In the genomic region with DNA sequence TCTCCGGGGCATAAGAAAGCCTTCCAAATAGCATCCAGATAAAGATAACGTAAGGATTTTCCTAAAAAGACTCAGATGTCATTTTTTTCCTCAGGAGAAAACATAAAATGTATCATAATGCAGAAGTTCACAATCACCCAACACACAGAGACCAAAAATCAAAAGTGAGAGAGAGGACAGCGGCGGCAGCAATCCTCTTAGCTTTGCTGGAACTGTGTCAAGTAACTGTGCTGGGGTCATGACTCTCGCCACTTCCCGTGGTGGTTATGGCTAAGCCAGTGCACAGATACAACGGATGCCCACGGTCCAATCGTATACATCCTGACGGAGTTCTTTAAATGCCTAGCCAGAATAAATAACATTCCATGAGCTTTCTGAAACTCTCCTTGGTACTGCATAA, we compare ENCODE assay signal across 7 mouse cellular contexts. TPM values are rescaled to one million over a fixed set of nuclear protein-coding genes. Genes with fewer than 3 reads are reported as not detected.
DNase-seq lines count a peak whose midpoint lies in the region; ATAC-seq and TF ChIP-seq lines count a peak whose summit lies in the region.
"Not testable (repeated sequence)": the region's sequence is repeated elsewhere in the genome, so short reads cannot be mapped to it uniquely, and the experiment has no call there.
"Had no signal": no experiment of that assay in that cellular context is flagged by ENCODE, and none has a peak within 500 bp of the region (broad histone marks: within the 10 kb centered on the region; RNA-seq: fewer than 3 reads in every experiment).

No protein-coding gene starts in this region.

- peaks cover 20% of the 10 kb centered on the region for H3K9me3 ChIP-seq in embryonic facial prominence, embryonic 15.5 days (replicated peaks)
- not testable (repeated sequence) for H3K9me3 ChIP-seq in hindbrain, postnatal 0 days (ENCODE audit: low read length); liver, embryonic 11.5 days (ENCODE audit: control insufficient read depth, low read length); lung, postnatal 0 days (ENCODE audit: low read length)
- H3K9me3 ChIP-seq in neural tube, embryonic 11.5 days (ENCODE audit: control insufficient read depth, low read length), result peaks cover 17% of the 10 kb centered on the region

- TF ChIP-seq EP300 in lung, postnatal 0 days (IDR thresholded peaks at IDR 0.05), result not testable (repeated sequence)

- H3K4me2 ChIP-seq in embryonic facial prominence, embryonic 15.5 days (replicated peaks); hindbrain, postnatal 0 days (ENCODE audit: low read depth, low read length); liver, embryonic 11.5 days; lung, postnatal 0 days (replicated peaks; ENCODE audit: low read depth, low read length); neural tube, embryonic 11.5 days (ENCODE audit: low read depth): not testable (repeated sequence)

- not testable (repeated sequence) for H3K27ac ChIP-seq in embryonic facial prominence, embryonic 15.5 days (replicated peaks); hindbrain, postnatal 0 days; liver, embryonic 11.5 days (ENCODE audit: low read depth, low read length); lung, postnatal 0 days (ENCODE audit: low read length); neural tube, embryonic 11.5 days (ENCODE audit: low read depth, low read length)

- not testable (repeated sequence) for TF ChIP-seq CTCF in hindbrain, postnatal 0 days (IDR thresholded peaks at IDR 0.05; ENCODE audit: low read depth); lung, postnatal 0 days (IDR thresholded peaks at IDR 0.05)

- H3K27me3 ChIP-seq in embryonic facial prominence, embryonic 15.5 days; hindbrain, postnatal 0 days (ENCODE audit: insufficient read depth, low read length); liver, embryonic 11.5 days (replicated peaks; ENCODE audit: control insufficient read depth, insufficient read depth, low read length); lung, postnatal 0 days (replicated peaks; ENCODE audit: insufficient read depth, low read length); neural tube, embryonic 11.5 days (ENCODE audit: control insufficient read depth, insufficient read depth, low read length): not testable (repeated sequence)

- not testable (repeated sequence) for H3K9ac ChIP-seq in embryonic facial prominence, embryonic 15.5 days; hindbrain, postnatal 0 days (replicated peaks; ENCODE audit: low read length); liver, embryonic 11.5 days (ENCODE audit: low read depth, low read length); lung, postnatal 0 days (replicated peaks; ENCODE audit: low read depth); neural tube, embryonic 11.5 days (ENCODE audit: low read length)

- not testable (repeated sequence) for H3K4me1 ChIP-seq in embryonic facial prominence, embryonic 15.5 days; hindbrain, postnatal 0 days (ENCODE audit: insufficient read depth, low read length); liver, embryonic 11.5 days (replicated peaks; ENCODE audit: control insufficient read depth, insufficient read depth, low read length); lung, postnatal 0 days (ENCODE audit: insufficient read depth, low read depth, low read length); neural tube, embryonic 11.5 days (ENCODE audit: control insufficient read depth, insufficient read depth, low read length)

- peak; percentile 6; the same call in 1 of the 2 replicates for ATAC-seq in embryonic facial prominence, embryonic 15.5 days (ENCODE audit: insufficient number of reproducible peaks, low FRiP score, low TSS enrichment, low read depth)
- ATAC-seq in hindbrain, postnatal 0 days; liver, embryonic 11.5 days (replicated peaks; ENCODE audit: low FRiP score); lung, postnatal 0 days: not testable (repeated sequence)
- ATAC-seq in neural tube, embryonic 11.5 days (ENCODE audit: insufficient read depth, low FRiP score, low TSS enrichment), result 0 out of 2 replicates have a peak, but pooled peaks have one; percentile 6

- not testable (repeated sequence) for H3K4me3 ChIP-seq in embryonic facial prominence, embryonic 15.5 days (replicated peaks); hindbrain, postnatal 0 days (ENCODE audit: low read length); liver, embryonic 11.5 days (ENCODE audit: low read depth, low read length); lung, postnatal 0 days (ENCODE audit: low read depth, low read length); neural tube, embryonic 11.5 days (ENCODE audit: low read depth, low read length)

- DNase-seq in NIH3T3 (ENCODE audit: low read depth), result peak; percentile 24
- peak; percentile 20 for DNase-seq in hindbrain, postnatal 0 days (ENCODE audit: low spot score)
- DNase-seq in liver, embryonic 11.5 days (ENCODE audit: low spot score), result peak; percentile 51
- DNase-seq in lung, postnatal 0 days (ENCODE audit: low spot score), result peak; percentile 16
- not testable (repeated sequence) for DNase-seq in neural tube, embryonic 11.5 days (ENCODE audit: low spot score)

- WGBS in embryonic facial prominence, embryonic 15.5 days, result 90% methylated on average over 10 of the region's 10 CpGs
- 93% methylated on average over 10 of the region's 10 CpGs for WGBS in hindbrain, postnatal 0 days
- 90% methylated on average over 10 of the region's 10 CpGs for WGBS in liver, embryonic 11.5 days
- WGBS in lung, postnatal 0 days, result 85% methylated on average over 10 of the region's 10 CpGs
- WGBS in neural tube, embryonic 11.5 days, result 92% methylated on average over 10 of the region's 10 CpGs

- not testable (repeated sequence) for H3K36me3 ChIP-seq in embryonic facial prominence, embryonic 15.5 days; hindbrain, postnatal 0 days (ENCODE audit: insufficient read depth, low read length); liver, embryonic 11.5 days (ENCODE audit: control insufficient read depth, insufficient read depth, low read length); lung, postnatal 0 days (ENCODE audit: insufficient read depth, low read length); neural tube, embryonic 11.5 days (ENCODE audit: control insufficient read depth, insufficient read depth, low read length)

RNA-seq across cellular contexts. Expression of a gene that starts 3.9 kb away (rescaled TPM):
- polyA plus RNA-seq in embryonic facial prominence, embryonic 15.5 days (2015; fragmentation: Nextera tagmentation; extraction: Ambion mirVana), result 1.4 and 1.8 TPM in 2 replicates
- 7.7 and 13.4 TPM in 2 replicates for total RNA-seq in hindbrain, postnatal 0 days (2014; rRNA removed)
- 1.4 and 2.6 TPM in 2 replicates for polyA plus RNA-seq in hindbrain, postnatal 0 days (2015; fragmentation: Nextera tagmentation; extraction: Ambion mirVana)
- polyA plus RNA-seq in liver, embryonic 11.5 days (2014; fragmentation: Nextera tagmentation; extraction: Ambion mirVana), result 0.48 and 0.56 TPM in 2 replicates
- 0.79 and 1.2 TPM in 2 replicates for polyA plus RNA-seq in lung, postnatal 0 days (2015; fragmentation: Nextera tagmentation; extraction: Ambion mirVana)
- polyA plus RNA-seq in neural tube, embryonic 11.5 days (2014; fragmentation: Nextera tagmentation; extraction: Ambion mirVana), result 1.1 and 1.3 TPM in 2 replicates
- polyA plus RNA-seq: inflammation-experienced regulatory T-cells, adult 6 months had no signal

RNA-seq across cellular contexts. Expression of a gene that starts 4.2 kb away (rescaled TPM):
- polyA plus RNA-seq in embryonic facial prominence, embryonic 15.5 days (2015; fragmentation: Nextera tagmentation; extraction: Ambion mirVana), result 1.5 and 2.3 TPM in 2 replicates
- total RNA-seq in hindbrain, postnatal 0 days (2014; rRNA removed), result 19.2 and 24.3 TPM in 2 replicates
- polyA plus RNA-seq in hindbrain, postnatal 0 days (2015; fragmentation: Nextera tagmentation; extraction: Ambion mirVana), result 2.2 and 5.3 TPM in 2 replicates
- 0.90 and 1.0 TPM in 2 replicates for polyA plus RNA-seq in liver, embryonic 11.5 days (2014; fragmentation: Nextera tagmentation; extraction: Ambion mirVana)
- polyA plus RNA-seq in lung, postnatal 0 days (2015; fragmentation: Nextera tagmentation; extraction: Ambion mirVana), result 0.98 and 1.5 TPM in 2 replicates
- 1.5 and 2.3 TPM in 2 replicates for polyA plus RNA-seq in neural tube, embryonic 11.5 days (2014; fragmentation: Nextera tagmentation; extraction: Ambion mirVana)

RNA-seq across cellular contexts. Expression of a gene that starts 29.5 kb away (rescaled TPM):
- 64.1 and 70.5 TPM in 2 replicates for polyA plus RNA-seq in embryonic facial prominence, embryonic 15.5 days (2015; fragmentation: Nextera tagmentation; extraction: Ambion mirVana)
- 51.1 and 64.5 TPM in 2 replicates for total RNA-seq in hindbrain, postnatal 0 days (2014; rRNA removed)
- 58.0 and 61.5 TPM in 2 replicates for polyA plus RNA-seq in hindbrain, postnatal 0 days (2015; fragmentation: Nextera tagmentation; extraction: Ambion mirVana)
- 40.3 and 40.5 TPM in 2 replicates for polyA plus RNA-seq in liver, embryonic 11.5 days (2014; fragmentation: Nextera tagmentation; extraction: Ambion mirVana)
- 42.5 and 45.5 TPM in 2 replicates for polyA plus RNA-seq in lung, postnatal 0 days (2015; fragmentation: Nextera tagmentation; extraction: Ambion mirVana)
- polyA plus RNA-seq in neural tube, embryonic 11.5 days (2014; fragmentation: Nextera tagmentation; extraction: Ambion mirVana), result 75.0 and 81.3 TPM in 2 replicates
